Mouse (Mus musculus): Measurements from ENCODE around the gene Hhat. TPM values are rescaled to one million over a fixed set of nuclear protein-coding genes. Genes with fewer than 3 reads are reported as not detected.
A peak's percentile ranks its signal among the peaks of the same experiment; 100 is the strongest.

The Hhat gene
- polyA plus RNA-seq, 1 experiment from 2014 or later = 3.5 TPM

DNA sequence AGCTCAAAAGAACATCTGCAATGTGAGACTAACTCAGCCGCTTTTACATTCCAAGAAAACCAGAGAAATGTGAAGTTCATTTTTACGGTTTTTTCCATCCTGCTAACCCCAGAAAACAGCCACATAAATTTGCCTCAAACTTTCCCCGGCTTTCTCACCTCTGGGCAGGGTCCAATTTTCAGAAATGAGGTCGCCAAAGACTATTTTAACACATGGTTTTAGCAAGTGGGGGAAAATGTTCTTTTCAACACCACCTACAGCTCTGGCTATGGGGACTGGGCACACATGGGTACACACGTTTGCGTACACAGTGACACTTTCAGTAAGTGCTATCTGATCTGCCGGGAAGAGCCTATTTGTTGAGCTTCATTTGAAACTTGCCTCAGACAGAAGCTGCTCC is 40.5 kb downstream of the Hhat start:
- H3K9me3 ChIP-seq (replicated peaks; ENCODE audit: control insufficient read depth, low read length) = no peaks in the 10 kb centered on the region
- 88% methylated on average over 7 of the region's 7 CpGs for WGBS
- H3K36me3 ChIP-seq (ENCODE audit: control insufficient read depth, insufficient read depth, low read length) = no peaks in the 10 kb centered on the region
- no peaks in the 10 kb centered on the region for H3K4me1 ChIP-seq (ENCODE audit: control insufficient read depth, insufficient read depth, low read length)
- no peak for ATAC-seq
- no peak overlapping the region for H3K4me3 ChIP-seq (ENCODE audit: low read depth, low read length)
- no peak overlapping the region for H3K4me2 ChIP-seq (ENCODE audit: low read length)
- H3K27ac ChIP-seq (ENCODE audit: low read depth, low read length) = no peak overlapping the region
- no peaks in the 10 kb centered on the region for H3K27me3 ChIP-seq (replicated peaks; ENCODE audit: control insufficient read depth, insufficient read depth, low read length)
- DNase-seq (ENCODE audit: low spot score) = no peak
- H3K9ac ChIP-seq (ENCODE audit: low read length) = no peak overlapping the region

DNA sequence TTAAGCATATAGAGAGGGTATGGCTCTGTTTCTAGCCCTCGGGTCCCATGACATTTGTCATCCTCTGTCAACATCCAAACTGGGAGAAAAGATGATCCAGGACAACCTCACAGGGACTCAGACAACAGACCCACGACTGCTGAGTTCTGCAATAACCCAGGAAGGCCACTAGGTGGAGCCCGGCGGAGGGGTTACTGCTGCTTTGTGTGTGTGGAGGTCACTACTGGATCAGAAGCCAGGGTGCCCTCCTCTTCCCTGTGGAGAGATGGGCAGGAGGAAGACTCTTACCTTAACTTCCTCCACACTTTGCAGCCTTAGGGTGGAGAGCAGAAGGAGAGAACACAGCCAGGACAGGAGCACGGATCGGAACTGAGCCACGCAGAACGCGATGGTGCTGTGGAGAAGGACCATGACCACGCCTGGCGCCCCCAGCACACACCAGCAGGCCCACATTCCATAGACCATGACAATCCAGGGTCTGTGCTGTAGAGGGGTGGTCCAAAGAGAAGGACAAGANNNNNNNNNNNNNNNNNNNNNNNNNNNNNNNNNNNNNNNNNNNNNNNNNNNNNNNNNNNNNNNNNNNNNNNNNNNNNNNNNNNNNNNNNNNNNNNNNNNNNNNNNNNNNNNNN is 43.9 kb downstream of the Hhat start:
- Histone ChIP-seq H3K9me3 (replicated peaks; ENCODE audit: control insufficient read depth, low read length) (no peaks in the 10 kb centered on the region), H3K4me2 (ENCODE audit: low read length) (no peak overlapping the region), H3K4me1 (ENCODE audit: control insufficient read depth, insufficient read depth, low read length) (no peaks in the 10 kb centered on the region), H3K9ac (ENCODE audit: low read length) (no peak overlapping the region), H3K27me3 (replicated peaks; ENCODE audit: control insufficient read depth, insufficient read depth, low read length) (no peaks in the 10 kb centered on the region), H3K4me3 (ENCODE audit: low read depth, low read length) (no peak overlapping the region), H3K36me3 (ENCODE audit: control insufficient read depth, insufficient read depth, low read length) (no peaks in the 10 kb centered on the region), H3K27ac (ENCODE audit: low read depth, low read length) (no peak overlapping the region)
- WGBS = 53% methylated on average over 11 of the region's 11 CpGs
- peak; percentile 73 for DNase-seq (ENCODE audit: low spot score)
- peak; percentile 84 for ATAC-seq

DNA sequence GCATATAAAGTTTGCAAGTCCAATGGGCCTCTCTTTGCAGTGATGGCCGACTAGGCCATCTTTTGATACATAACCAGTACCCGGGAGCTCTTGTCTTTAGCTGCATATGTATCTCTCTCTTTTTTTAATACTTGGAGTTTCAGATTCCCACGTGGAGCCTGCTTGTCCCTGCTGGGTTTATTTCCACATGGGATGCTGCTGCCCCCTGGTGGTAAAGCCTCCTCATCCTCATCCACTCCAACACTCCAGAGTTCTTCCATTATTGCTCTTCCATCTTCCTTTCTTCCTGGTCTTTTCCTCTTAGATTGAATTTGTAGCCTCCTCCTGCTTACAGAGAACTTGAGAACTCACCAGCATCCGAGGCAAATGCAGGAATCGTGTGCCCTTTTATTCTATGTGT is 48.9 kb downstream of the Hhat start:
- Histone ChIP-seq H3K9ac (ENCODE audit: low read length) (no peak overlapping the region), H3K27ac (ENCODE audit: low read depth, low read length) (no peak overlapping the region), H3K36me3 (ENCODE audit: control insufficient read depth, insufficient read depth, low read length) (no peaks in the 10 kb centered on the region), H3K4me3 (ENCODE audit: low read depth, low read length) (no peak overlapping the region), H3K4me2 (ENCODE audit: low read length) (no peak overlapping the region), H3K4me1 (ENCODE audit: control insufficient read depth, insufficient read depth, low read length) (no peaks in the 10 kb centered on the region), H3K27me3 (replicated peaks; ENCODE audit: control insufficient read depth, insufficient read depth, low read length) (no peaks in the 10 kb centered on the region), H3K9me3 (replicated peaks; ENCODE audit: control insufficient read depth, low read length) (no peaks in the 10 kb centered on the region)
- DNase-seq (ENCODE audit: low spot score) = peak; percentile 80
- WGBS = 32% methylated on average over 5 of the region's 5 CpGs
- no peak for ATAC-seq

DNA sequence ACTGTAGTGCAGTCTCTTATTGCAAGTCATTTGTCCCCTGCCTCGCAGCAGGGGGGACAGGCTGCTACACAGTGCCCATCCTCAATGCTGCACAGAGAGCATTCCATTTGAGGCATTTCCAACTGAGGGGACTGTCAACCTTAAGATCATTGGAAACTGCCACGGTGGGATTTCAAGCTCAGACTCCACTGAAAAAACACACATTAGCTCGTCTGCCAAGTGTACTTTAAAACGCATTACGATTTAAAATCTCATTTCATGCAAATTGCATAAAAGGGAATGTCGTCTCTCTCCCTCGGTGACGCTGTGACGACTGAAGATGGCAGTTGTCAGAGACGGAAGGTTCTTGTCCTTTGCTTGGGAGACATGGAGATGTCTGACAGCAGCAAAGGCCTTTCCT is 50.9 kb downstream of the Hhat start:
- peak overlapping the region; percentile 48; the same call in 1 of the 2 replicates for H3K27ac ChIP-seq (ENCODE audit: low read depth, low read length)
- DNase-seq (ENCODE audit: low spot score) = peak; percentile 44
- 78% methylated on average over 10 of the region's 10 CpGs for WGBS
- no peak overlapping the region for H3K4me3 ChIP-seq (ENCODE audit: low read depth, low read length)
- no peaks in the 10 kb centered on the region for H3K36me3 ChIP-seq (ENCODE audit: control insufficient read depth, insufficient read depth, low read length)
- no peak; the same call in 1 of the 2 replicates for ATAC-seq
- no peak overlapping the region for H3K9ac ChIP-seq (ENCODE audit: low read length)
- H3K4me2 ChIP-seq (ENCODE audit: low read length) = no peak overlapping the region
- H3K4me1 ChIP-seq (ENCODE audit: control insufficient read depth, insufficient read depth, low read length) = no peaks in the 10 kb centered on the region
- no peaks in the 10 kb centered on the region for H3K9me3 ChIP-seq (replicated peaks; ENCODE audit: control insufficient read depth, low read length)
- H3K27me3 ChIP-seq (replicated peaks; ENCODE audit: control insufficient read depth, insufficient read depth, low read length) = no peaks in the 10 kb centered on the region

DNA sequence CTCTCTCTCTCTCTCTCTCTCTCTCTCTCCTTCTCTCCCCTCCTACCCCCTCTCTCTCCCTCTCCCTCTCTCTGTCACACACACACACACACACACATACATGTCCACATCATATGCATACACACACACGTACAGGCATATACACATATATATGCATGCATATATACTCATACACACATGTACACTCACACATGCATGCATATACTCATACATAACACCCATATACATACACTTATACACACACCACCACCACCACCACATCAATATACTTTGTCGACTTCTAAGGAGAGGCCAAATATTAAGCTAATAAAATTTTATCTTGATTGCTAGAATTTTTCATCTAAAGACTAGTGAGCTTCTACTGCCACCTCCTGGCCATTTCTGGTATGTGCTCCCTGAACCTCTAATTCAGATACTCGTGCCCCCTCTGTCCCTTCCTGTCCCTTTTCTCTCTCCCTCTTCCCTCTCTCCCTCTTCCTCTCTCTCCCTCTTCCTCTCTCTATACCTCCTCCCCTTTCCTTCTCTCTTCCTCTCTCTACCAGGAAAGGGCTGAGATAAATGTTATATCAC is 59.2 kb downstream of the Hhat start:
- WGBS = 34% methylated on average over 3 of the region's 3 CpGs
- DNase-seq (ENCODE audit: low spot score) (peak; percentile 76), ATAC-seq (0 out of 2 replicates have a peak, but pooled peaks have one; percentile 42)
- Histone ChIP-seq H3K4me2 (ENCODE audit: low read length) (no peak overlapping the region), H3K27ac (ENCODE audit: low read depth, low read length) (no peak overlapping the region), H3K9ac (ENCODE audit: low read length) (no peak overlapping the region), H3K9me3 (replicated peaks; ENCODE audit: control insufficient read depth, low read length) (no peaks in the 10 kb centered on the region), H3K4me3 (ENCODE audit: low read depth, low read length) (no peak overlapping the region), H3K36me3 (ENCODE audit: control insufficient read depth, insufficient read depth, low read length) (no peaks in the 10 kb centered on the region), H3K27me3 (replicated peaks; ENCODE audit: control insufficient read depth, insufficient read depth, low read length) (no peaks in the 10 kb centered on the region), H3K4me1 (ENCODE audit: control insufficient read depth, insufficient read depth, low read length) (no peaks in the 10 kb centered on the region)

DNA sequence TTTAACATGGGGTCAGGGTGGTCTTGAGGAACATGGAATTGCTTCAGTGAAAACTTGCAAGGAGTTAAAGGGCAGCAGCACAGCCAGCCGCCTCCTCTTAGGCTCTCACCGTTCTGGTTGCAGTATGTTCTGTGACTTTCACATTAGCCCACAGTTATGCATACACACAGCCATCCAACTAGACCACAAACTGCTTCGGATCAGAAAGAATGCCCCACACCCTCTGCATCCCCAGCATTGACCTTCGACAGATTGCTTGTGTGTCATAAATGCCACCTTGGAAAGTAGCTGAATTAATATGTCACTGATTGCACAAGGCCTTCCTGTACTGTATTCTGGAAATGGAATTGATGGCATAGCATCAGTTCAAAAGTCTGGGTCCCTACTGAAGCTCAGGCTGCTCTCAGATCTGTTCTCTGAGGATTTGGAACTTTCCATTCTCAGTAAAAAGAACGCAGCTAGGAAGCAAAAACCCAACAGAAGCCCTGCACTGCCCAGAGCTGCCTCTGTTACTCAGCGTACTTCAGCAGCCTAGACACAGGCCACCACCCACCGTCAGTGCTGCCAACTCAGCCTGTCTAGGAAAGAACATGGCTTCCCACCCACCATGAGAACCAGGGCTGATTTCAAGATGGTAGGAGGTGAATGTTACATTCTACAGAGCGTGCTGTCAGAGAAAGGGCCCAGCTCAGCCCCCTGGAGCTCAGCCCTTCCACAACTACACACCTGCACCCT is 70.5 kb downstream of the Hhat start:
- 86% methylated on average over 8 of the region's 8 CpGs for WGBS
- no peak overlapping the region for H3K4me3 ChIP-seq (ENCODE audit: low read depth, low read length)
- no peaks in the 10 kb centered on the region for H3K36me3 ChIP-seq (ENCODE audit: control insufficient read depth, insufficient read depth, low read length)
- no peaks in the 10 kb centered on the region for H3K4me1 ChIP-seq (ENCODE audit: control insufficient read depth, insufficient read depth, low read length)
- H3K27ac ChIP-seq (ENCODE audit: low read depth, low read length) = no peak overlapping the region
- H3K9ac ChIP-seq (ENCODE audit: low read length) = no peak overlapping the region
- H3K27me3 ChIP-seq (replicated peaks; ENCODE audit: control insufficient read depth, insufficient read depth, low read length) = no peaks in the 10 kb centered on the region
- H3K4me2 ChIP-seq (ENCODE audit: low read length) = no peak overlapping the region
- H3K9me3 ChIP-seq (replicated peaks; ENCODE audit: control insufficient read depth, low read length) = no peaks in the 10 kb centered on the region
- ATAC-seq (no peak), DNase-seq (ENCODE audit: low spot score) (no peak)

DNA sequence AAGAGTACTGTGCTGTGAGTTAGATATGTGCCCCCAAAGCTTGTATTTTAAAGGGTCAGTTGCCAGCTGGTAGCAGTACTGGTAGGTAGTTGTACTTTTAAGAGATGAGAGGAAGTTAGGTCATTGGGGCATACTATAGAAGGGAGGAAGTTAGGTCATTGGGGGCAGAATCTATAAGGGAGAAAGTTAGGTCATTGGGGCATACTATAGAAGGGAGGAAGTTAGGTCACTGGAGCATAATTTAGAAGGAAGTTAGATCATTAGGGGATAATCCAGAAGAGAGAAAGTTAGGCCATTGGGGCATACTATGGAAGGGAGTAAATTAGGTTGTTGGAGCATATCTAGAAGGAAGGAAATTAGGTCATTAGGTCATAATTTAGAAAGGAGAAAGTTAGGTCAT is 71.9 kb downstream of the Hhat start:
- Histone ChIP-seq H3K4me2 (ENCODE audit: low read length) (no peak overlapping the region), H3K4me3 (ENCODE audit: low read depth, low read length) (no peak overlapping the region), H3K27ac (ENCODE audit: low read depth, low read length) (no peak overlapping the region), H3K27me3 (replicated peaks; ENCODE audit: control insufficient read depth, insufficient read depth, low read length) (no peaks in the 10 kb centered on the region), H3K4me1 (ENCODE audit: control insufficient read depth, insufficient read depth, low read length) (no peaks in the 10 kb centered on the region), H3K9ac (ENCODE audit: low read length) (no peak overlapping the region), H3K9me3 (replicated peaks; ENCODE audit: control insufficient read depth, low read length) (no peaks in the 10 kb centered on the region), H3K36me3 (ENCODE audit: control insufficient read depth, insufficient read depth, low read length) (no peaks in the 10 kb centered on the region)
- no peak for DNase-seq (ENCODE audit: low spot score)
- no peak for ATAC-seq

DNA sequence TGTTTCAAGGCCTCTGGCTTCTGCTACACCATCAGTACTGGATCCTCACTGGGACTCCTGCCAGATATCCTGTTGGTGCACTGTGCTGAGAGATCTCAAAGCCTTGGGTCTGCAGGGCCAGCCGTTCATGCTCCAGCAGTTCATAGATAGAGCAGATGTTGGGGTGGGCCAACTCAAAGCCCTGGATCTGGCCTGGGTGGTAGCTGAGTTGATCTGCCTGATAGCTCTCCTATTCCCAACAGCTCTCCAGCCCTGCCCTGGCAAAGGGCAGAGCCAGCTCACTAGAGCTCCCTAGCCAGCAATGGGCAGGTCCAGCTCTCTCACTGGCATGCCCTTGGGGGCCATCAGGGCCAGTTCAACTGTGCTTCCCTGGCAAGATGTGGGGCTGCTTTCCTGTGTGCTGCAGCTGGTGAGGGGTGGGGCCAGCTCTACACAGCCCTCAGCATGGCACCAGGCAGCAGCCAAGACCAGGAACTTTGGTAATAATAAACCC is 74.6 kb downstream of the Hhat start:
- no peak overlapping the region for H3K27ac ChIP-seq (ENCODE audit: low read depth, low read length)
- ATAC-seq = no peak
- H3K9me3 ChIP-seq (replicated peaks; ENCODE audit: control insufficient read depth, low read length) = no peaks in the 10 kb centered on the region
- H3K4me1 ChIP-seq (ENCODE audit: control insufficient read depth, insufficient read depth, low read length) = no peaks in the 10 kb centered on the region
- H3K36me3 ChIP-seq (ENCODE audit: control insufficient read depth, insufficient read depth, low read length) = no peaks in the 10 kb centered on the region
- no peaks in the 10 kb centered on the region for H3K27me3 ChIP-seq (replicated peaks; ENCODE audit: control insufficient read depth, insufficient read depth, low read length)
- no peak overlapping the region for H3K4me3 ChIP-seq (ENCODE audit: low read depth, low read length)
- 71% methylated on average over 1 of the region's 1 CpGs for WGBS
- H3K4me2 ChIP-seq (ENCODE audit: low read length) = no peak overlapping the region
- no peak for DNase-seq (ENCODE audit: low spot score)
- H3K9ac ChIP-seq (ENCODE audit: low read length) = no peak overlapping the region

DNA sequence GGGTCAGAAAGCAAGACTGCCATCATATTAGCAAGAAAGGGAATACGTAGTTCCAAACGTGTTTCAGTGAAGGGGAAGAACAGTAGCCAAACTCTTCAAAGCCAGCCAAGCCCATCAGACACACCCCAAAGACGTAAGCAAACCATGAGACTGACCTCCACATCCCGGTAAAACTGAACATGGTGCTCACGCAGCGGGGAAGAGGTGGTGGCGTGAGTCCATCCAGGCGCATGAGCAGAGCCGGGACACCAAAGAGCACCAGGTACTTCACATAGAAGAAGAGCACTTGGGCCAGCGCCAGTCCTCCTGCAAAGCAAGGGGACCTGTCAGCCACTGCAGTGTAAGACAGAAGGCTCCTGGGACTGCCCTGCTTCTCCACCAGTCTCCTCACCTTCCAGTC is 77.4 kb downstream of the Hhat start:
- 95% methylated on average over 10 of the region's 10 CpGs for WGBS
- Histone ChIP-seq H3K27ac (ENCODE audit: low read depth, low read length) (no peak overlapping the region), H3K36me3 (ENCODE audit: control insufficient read depth, insufficient read depth, low read length) (no peaks in the 10 kb centered on the region), H3K9ac (ENCODE audit: low read length) (no peak overlapping the region), H3K4me2 (ENCODE audit: low read length) (no peak overlapping the region), H3K4me3 (ENCODE audit: low read depth, low read length) (no peak overlapping the region), H3K9me3 (replicated peaks; ENCODE audit: control insufficient read depth, low read length) (no peaks in the 10 kb centered on the region), H3K4me1 (ENCODE audit: control insufficient read depth, insufficient read depth, low read length) (no peaks in the 10 kb centered on the region), H3K27me3 (replicated peaks; ENCODE audit: control insufficient read depth, insufficient read depth, low read length) (no peaks in the 10 kb centered on the region)
- ATAC-seq (no peak), DNase-seq (ENCODE audit: low spot score) (no peak)

Measured in forebrain, embryonic 14.5 days (tissue).